Mouse (Mus musculus) midbrain, postnatal 0 days (tissue): Measurements from ENCODE around the gene Insl6. TPM values are rescaled to one million over a fixed set of nuclear protein-coding genes. Genes with fewer than 3 reads are reported as not detected.

ENCODE experiments used
- ATAC-seq: fragments of 200-750 bp; cut with Nextera tagmentation; 2 replicates; pipeline ENCODE4 v1.8.0; 2017; ENCODE audit warnings: moderate number of reproducible peaks, mild to moderate bottlenecking, moderate TSS enrichment, moderate library complexity; ENCODE audit not compliant: low FRiP score
- DNase-seq: peaks from one replicate; pipeline ENCODE4 v3.0.0-alpha.2; 2015; ENCODE audit warnings: low spot score
- H3K27ac ChIP-seq: fragments of 300-500 bp; sonication (generic); 2 replicates; pipeline ENCODE4 v1.5.1; 2014; ENCODE audit warnings: low read depth, mild to moderate bottlenecking, low read length, mixed read lengths
- H3K27me3 ChIP-seq: fragments of 300-500 bp; sonication (generic); 2 replicates; pipeline ENCODE4 v1.6.1; 2014; ENCODE audit warnings: low read length, control low read depth, mixed read lengths; ENCODE audit not compliant: insufficient read depth
- H3K36me3 ChIP-seq: fragments of 300-500 bp; sonication (generic); 2 replicates; pipeline ENCODE4 v1.6.1; 2014; ENCODE audit warnings: low read length, control low read depth, mixed read lengths; ENCODE audit not compliant: insufficient read depth
- H3K4me1 ChIP-seq: fragments of 300-500 bp; sonication (generic); 2 replicates; pipeline ENCODE4 v1.6.1; 2014; ENCODE audit warnings: mild to moderate bottlenecking, control low read depth, antibody characterized with exemption, low read length, mixed read lengths; ENCODE audit not compliant: insufficient read depth
- H3K4me2 ChIP-seq: fragments of 300-500 bp; sonication (generic); 2 replicates; pipeline ENCODE4 v1.6.1; 2014; ENCODE audit warnings: low read depth, mild to moderate bottlenecking, low read length, mixed read lengths; ENCODE audit not compliant: poor library complexity, severe bottlenecking
- H3K4me3 ChIP-seq: fragments of 300-500 bp; sonication (generic); 2 replicates; pipeline ENCODE4 v1.5.1; 2014; ENCODE audit warnings: low read depth, mild to moderate bottlenecking, low read length, moderate library complexity
- H3K9ac ChIP-seq: fragments of 300-500 bp; sonication (generic); replicated peaks from 2 replicates; pipeline ENCODE4 v1.6.1; 2014; ENCODE audit warnings: mild to moderate bottlenecking, low read length, moderate library complexity, mixed read lengths; ENCODE audit not compliant: poor library complexity, severe bottlenecking
- H3K9me3 ChIP-seq: fragments of 300-500 bp; sonication (generic); 2 replicates; pipeline ENCODE4 v1.6.1; 2016; ENCODE audit warnings: low read length, control low read depth
- CTCF ChIP-seq: IDR thresholded peaks from 2 replicates; pipeline ENCODE4 v1.5.1; 2016; ENCODE audit warnings: antibody characterized with exemption, mild to moderate bottlenecking
- WGBS: fragments of 180-500 bp; shearing (Covaris S2); extraction: QIAGEN DNeasy Blood & Tissue Kit; methylation state at CpG from one replicate; pipeline ENCODE4 v1.1.7; 2014; 5-methylcytosine and 5-hydroxymethylcytosine counted together
- polyA plus RNA-seq: library from polyadenylated mRNA; unstranded; fragments of >200 nt; fragmentation: Nextera tagmentation; extraction: Ambion mirVana; gene quantifications from 2 replicates; pipeline ENCODE4 v1.2.1, GENCODE M21; 2015
- total RNA-seq: library from RNA; depleted of rRNA; stranded (reverse); fragments of >200 nt; gene quantifications from 2 replicates; pipeline ENCODE4 v1.2.3, GENCODE M21; 2014

Insl6 gene
- total and polyA plus RNA-seq, 2 experiments from 2014 or later: 1.5 TPM; not detected in 1

DNA sequence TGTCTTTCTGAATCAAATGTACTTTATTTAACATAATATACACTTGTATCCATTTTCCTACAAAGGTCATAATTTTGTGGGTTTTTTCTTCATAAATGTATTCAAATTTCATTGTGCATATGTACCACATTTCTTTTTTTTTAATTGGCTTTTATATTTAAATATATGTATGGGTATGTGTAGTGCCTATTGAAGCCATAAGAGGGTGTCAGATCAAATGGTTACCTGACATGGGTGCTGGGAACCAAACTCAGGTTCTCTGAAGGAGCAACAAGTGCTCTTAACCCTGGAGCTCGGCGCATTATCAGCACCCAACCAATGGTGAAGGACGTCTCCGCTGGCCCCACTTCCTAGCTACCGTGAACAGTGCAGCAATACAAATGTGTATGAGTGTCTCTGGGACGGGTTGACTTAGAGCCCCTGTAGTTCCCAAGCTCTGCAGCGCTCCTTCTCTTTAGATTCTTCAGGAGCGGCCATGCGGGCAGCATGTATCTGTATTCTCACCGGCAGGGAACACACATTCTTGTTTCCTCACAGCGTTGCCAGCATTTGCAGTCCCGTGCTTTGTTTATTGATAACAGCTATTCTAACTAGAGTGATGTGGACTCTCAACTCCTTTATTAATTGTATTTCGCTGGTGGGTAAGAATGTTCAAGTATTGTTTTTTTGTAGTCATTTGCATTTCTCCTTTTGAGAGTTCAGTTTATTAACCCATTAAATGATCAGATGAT lies 1.8 kb upstream of the Insl6 start:
- DNase-seq: no peak
- no peak overlapping the region for H3K4me2 ChIP-seq
- ATAC-seq: no peak
- no peaks in the 10 kb centered on the region for H3K36me3 ChIP-seq
- no peak overlapping the region for H3K4me3 ChIP-seq
- no peak overlapping the region for H3K9ac ChIP-seq
- WGBS: 75% methylated on average over 13 of the region's 13 CpGs
- no peak overlapping the region for H3K27ac ChIP-seq
- H3K27me3 ChIP-seq: peaks cover 4% of the 10 kb centered on the region; the same call in 1 of the 2 replicates
- TF ChIP-seq CTCF: no peak
- no peaks in the 10 kb centered on the region for H3K9me3 ChIP-seq
- no peaks in the 10 kb centered on the region for H3K4me1 ChIP-seq

DNA sequence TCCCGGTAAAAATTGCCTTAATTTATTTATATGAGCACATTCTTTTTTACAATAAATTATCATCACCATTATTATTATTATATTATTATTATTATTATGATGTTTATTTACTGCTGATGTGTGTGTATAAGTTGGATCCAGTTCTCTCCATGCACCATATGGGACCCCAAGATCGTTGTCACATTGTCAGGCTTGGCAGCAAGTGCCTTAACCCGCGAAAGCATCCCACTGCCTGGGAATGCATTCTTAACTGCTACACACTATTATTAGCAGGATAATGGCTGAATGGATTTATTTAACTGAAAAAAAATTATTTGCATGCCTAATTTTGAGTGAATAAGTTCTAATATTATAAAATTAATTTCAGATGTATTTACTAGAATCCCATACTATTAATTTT lies 1.2 kb upstream of the Insl6 start:
- Histone ChIP-seq H3K4me2 (no peak overlapping the region), H3K9ac (no peak overlapping the region), H3K27ac (no peak overlapping the region), H3K4me1 (no peaks in the 10 kb centered on the region), H3K9me3 (no peaks in the 10 kb centered on the region), H3K27me3 (peaks cover 4% of the 10 kb centered on the region; the same call in 1 of the 2 replicates), H3K36me3 (no peaks in the 10 kb centered on the region), H3K4me3 (no peak overlapping the region)
- TF ChIP-seq CTCF: no peak
- DNase-seq: no peak
- no peak for ATAC-seq
- WGBS: 93% methylated on average over 4 of the region's 4 CpGs

GRCm38 (mm10) chr19:29325852-29326180 lies 660 bp upstream of the Insl6 start:
- Histone ChIP-seq H3K4me3 (no peak overlapping the region), H3K36me3 (no peaks in the 10 kb centered on the region), H3K9me3 (no peaks in the 10 kb centered on the region), H3K4me1 (no peaks in the 10 kb centered on the region), H3K27ac (no peak overlapping the region), H3K9ac (no peak overlapping the region), H3K4me2 (no peak overlapping the region), H3K27me3 (peaks cover 4% of the 10 kb centered on the region; the same call in 1 of the 2 replicates)
- no peak for TF ChIP-seq CTCF
- ATAC-seq: no peak
- no peak for DNase-seq
- 76% methylated on average over 9 of the region's 9 CpGs for WGBS

DNA sequence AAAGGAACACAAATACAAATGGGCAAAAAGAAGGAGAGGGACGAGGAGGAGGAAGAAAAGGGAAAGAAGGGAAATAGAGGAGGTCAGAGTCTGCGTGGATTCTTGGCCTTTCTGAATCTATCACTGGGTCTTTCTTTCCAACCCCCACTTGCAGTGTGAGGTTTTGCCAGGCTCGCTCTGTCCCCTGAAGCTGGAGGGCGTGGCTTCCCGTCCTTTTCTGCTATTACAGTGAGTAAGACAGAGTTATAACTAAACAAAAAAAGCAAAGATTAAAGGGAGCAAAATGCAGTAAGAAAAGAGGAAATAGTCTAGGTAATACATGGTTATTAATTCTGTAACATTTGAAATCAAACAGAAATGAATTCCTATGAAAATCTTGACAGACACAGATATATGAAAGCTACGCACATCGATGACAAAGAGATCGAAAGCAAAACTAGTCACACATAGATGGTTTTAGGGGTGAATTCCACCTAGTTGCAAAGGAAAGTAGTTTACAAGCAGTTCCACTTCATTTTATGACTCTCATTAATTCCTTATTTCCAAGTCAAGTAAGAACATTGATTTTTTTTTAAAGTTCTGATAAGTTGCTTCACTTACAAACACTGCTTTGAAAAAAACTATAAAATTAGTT lies 1.6 kb downstream of the Insl6 start:
- 84% methylated on average over 8 of the region's 8 CpGs for WGBS
- no peak for ATAC-seq
- no peaks in the 10 kb centered on the region for H3K4me1 ChIP-seq

GRCm38 (mm10) chr19:29312661-29313060 lies 12.5 kb downstream of the Insl6 start:
- H3K4me2 ChIP-seq: no peak overlapping the region
- no peaks in the 10 kb centered on the region for H3K27me3 ChIP-seq
- H3K4me3 ChIP-seq: no peak overlapping the region
- H3K4me1 ChIP-seq: no peaks in the 10 kb centered on the region
- H3K27ac ChIP-seq: no peak overlapping the region
- H3K36me3 ChIP-seq: peaks cover 14% of the 10 kb centered on the region; the same call in 1 of the 2 replicates
- H3K9ac ChIP-seq: no peak overlapping the region
- TF ChIP-seq CTCF: no peak
- no peaks in the 10 kb centered on the region for H3K9me3 ChIP-seq
- ATAC-seq: no peak
- 44% methylated on average over 7 of the region's 7 CpGs for WGBS
- peak; percentile 10 for DNase-seq

More for the DNA sequence above, 1.6 kb downstream of the Insl6 start:
- Histone ChIP-seq H3K27ac (no peak overlapping the region), H3K9ac (no peak overlapping the region), H3K9me3 (no peaks in the 10 kb centered on the region), H3K27me3 (peaks cover 4% of the 10 kb centered on the region; the same call in 1 of the 2 replicates), H3K4me3 (no peak overlapping the region), H3K4me2 (no peak overlapping the region), H3K36me3 (no peaks in the 10 kb centered on the region)
- no peak for TF ChIP-seq CTCF
- no peak for DNase-seq

DNA sequence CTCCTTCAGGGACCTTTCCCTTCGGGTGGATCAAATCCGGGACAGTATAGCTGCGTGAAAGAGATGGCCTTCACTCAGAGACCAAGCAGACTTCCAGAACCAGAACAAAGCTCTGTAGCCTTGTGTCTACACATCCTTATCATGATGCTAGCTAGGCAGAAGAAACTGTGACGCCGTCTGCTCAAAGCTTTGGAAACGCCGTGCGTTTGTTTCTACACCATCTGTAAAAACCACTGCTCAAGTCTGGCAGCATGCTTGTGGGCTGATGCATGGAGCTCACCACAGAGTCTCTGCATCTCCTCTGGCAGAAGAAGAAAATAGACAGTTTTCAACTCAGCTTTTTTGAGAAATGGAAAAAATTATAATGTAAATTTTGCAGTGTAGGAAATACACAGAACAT lies 13.4 kb downstream of the Insl6 start:
- H3K4me2 ChIP-seq: no peak overlapping the region
- H3K4me3 ChIP-seq: no peak overlapping the region
- TF ChIP-seq CTCF: no peak
- no peaks in the 10 kb centered on the region for H3K27me3 ChIP-seq
- no peak for DNase-seq
- peaks cover 14% of the 10 kb centered on the region; the same call in 1 of the 2 replicates for H3K36me3 ChIP-seq
- no peak overlapping the region for H3K9ac ChIP-seq
- no peak overlapping the region for H3K27ac ChIP-seq
- H3K4me1 ChIP-seq: no peaks in the 10 kb centered on the region
- ATAC-seq: no peak
- no peaks in the 10 kb centered on the region for H3K9me3 ChIP-seq
- WGBS: 90% methylated on average over 8 of the region's 8 CpGs
